Mouse (Mus musculus): ENCODE measurements at regions not wholly inside any gene's neighbourhood (a gene's known extent, or its start where the extent isn't known, plus 50 kb on each side); places are given as distances from the start of the nearest gene placed in this dataset.

GRCm38 (mm10) chr19:14695369-14695768 is 97.5 kb upstream of the Tle4 start:
- no peak for TF ChIP-seq CTCF (IDR thresholded peaks at IDR 0.05; ENCODE audit: low read depth)
- Histone ChIP-seq H3K9ac (ENCODE audit: low read depth, low read length) (no peak overlapping the region), H3K4me3 (replicated peaks; ENCODE audit: low read depth, low read length) (no peak overlapping the region), H3K9me3 (replicated peaks; ENCODE audit: low read length) (no peaks in the 10 kb centered on the region), H3K36me3 (ENCODE audit: insufficient read depth, low read length) (no peaks in the 10 kb centered on the region), H3K27ac (no peak overlapping the region), H3K4me1 (replicated peaks; ENCODE audit: insufficient read depth, low read length) (no peaks in the 10 kb centered on the region), H3K27me3 (ENCODE audit: insufficient read depth, low read length) (no peaks in the 10 kb centered on the region), H3K4me2 (ENCODE audit: low read length) (no peak overlapping the region)
- DNase-seq (ENCODE audit: low spot score) = no peak
- WGBS = 93% methylated on average over 10 of the region's 10 CpGs
- no peak for ATAC-seq (replicated peaks; ENCODE audit: low FRiP score, low read depth)

GRCm38 (mm10) chr19:14692183-14692582 is 94.3 kb upstream of the Tle4 start:
- no peak overlapping the region for H3K4me2 ChIP-seq (ENCODE audit: low read length)
- H3K36me3 ChIP-seq (ENCODE audit: insufficient read depth, low read length) = no peaks in the 10 kb centered on the region
- ATAC-seq (replicated peaks; ENCODE audit: low FRiP score, low read depth) = no peak
- H3K9me3 ChIP-seq (replicated peaks; ENCODE audit: low read length) = no peaks in the 10 kb centered on the region
- H3K4me3 ChIP-seq (replicated peaks; ENCODE audit: low read depth, low read length) = no peak overlapping the region
- no peaks in the 10 kb centered on the region for H3K4me1 ChIP-seq (replicated peaks; ENCODE audit: insufficient read depth, low read length)
- no peak for DNase-seq (ENCODE audit: low spot score)
- H3K27ac ChIP-seq = no peak overlapping the region
- TF ChIP-seq CTCF (IDR thresholded peaks at IDR 0.05; ENCODE audit: low read depth) = peak; percentile 22; the same call in 1 of the 2 replicates
- no peaks in the 10 kb centered on the region for H3K27me3 ChIP-seq (ENCODE audit: insufficient read depth, low read length)
- no peak overlapping the region for H3K9ac ChIP-seq (ENCODE audit: low read depth, low read length)

- WGBS = 98% methylated on average over 1 of the region's 1 CpGs
- Histone ChIP-seq H3K27ac (no peak overlapping the region), H3K4me1 (replicated peaks; ENCODE audit: insufficient read depth, low read length) (no peaks in the 10 kb centered on the region), H3K4me3 (replicated peaks; ENCODE audit: low read depth, low read length) (no peak overlapping the region), H3K9me3 (replicated peaks; ENCODE audit: low read length) (no peaks in the 10 kb centered on the region), H3K9ac (ENCODE audit: low read depth, low read length) (no peak overlapping the region), H3K36me3 (ENCODE audit: insufficient read depth, low read length) (no peaks in the 10 kb centered on the region), H3K4me2 (ENCODE audit: low read length) (no peak overlapping the region), H3K27me3 (ENCODE audit: insufficient read depth, low read length) (no peaks in the 10 kb centered on the region)
- TF ChIP-seq CTCF (IDR thresholded peaks at IDR 0.05; ENCODE audit: low read depth) = no peak
- no peak for DNase-seq (ENCODE audit: low spot score)
- ATAC-seq (replicated peaks; ENCODE audit: low FRiP score, low read depth) = no peak
Measured at GRCm38 (mm10) chr19:14685628-14686027, 87.8 kb upstream of the Tle4 start.

- ATAC-seq (replicated peaks; ENCODE audit: low FRiP score, low read depth) = no peak
Measured at GRCm38 (mm10) chr19:14684669-14685068, 86.8 kb upstream of the Tle4 start.

GRCm38 (mm10) chr19:14681306-14681705 is 83.5 kb upstream of the Tle4 start:
- ATAC-seq (replicated peaks; ENCODE audit: low FRiP score, low read depth) (no peak), DNase-seq (ENCODE audit: low spot score) (peak; percentile 57)
- Histone ChIP-seq H3K4me3 (replicated peaks; ENCODE audit: low read depth, low read length) (no peak overlapping the region), H3K9me3 (replicated peaks; ENCODE audit: low read length) (no peaks in the 10 kb centered on the region), H3K27ac (no peak overlapping the region), H3K4me2 (ENCODE audit: low read length) (peak overlapping the region; percentile 29; the same call in 1 of the 2 replicates), H3K4me1 (replicated peaks; ENCODE audit: insufficient read depth, low read length) (no peaks in the 10 kb centered on the region), H3K9ac (ENCODE audit: low read depth, low read length) (no peak overlapping the region), H3K27me3 (ENCODE audit: insufficient read depth, low read length) (no peaks in the 10 kb centered on the region), H3K36me3 (ENCODE audit: insufficient read depth, low read length) (no peaks in the 10 kb centered on the region)
- WGBS = 25% methylated on average over 11 of the region's 11 CpGs
- no peak for TF ChIP-seq CTCF (IDR thresholded peaks at IDR 0.05; ENCODE audit: low read depth)

More at GRCm38 (mm10) chr19:14684669-14685068, 86.8 kb upstream of the Tle4 start:
- Histone ChIP-seq H3K4me2 (ENCODE audit: low read length) (no peak overlapping the region), H3K27me3 (ENCODE audit: insufficient read depth, low read length) (no peaks in the 10 kb centered on the region), H3K27ac (no peak overlapping the region), H3K4me3 (replicated peaks; ENCODE audit: low read depth, low read length) (no peak overlapping the region), H3K9ac (ENCODE audit: low read depth, low read length) (no peak overlapping the region), H3K36me3 (ENCODE audit: insufficient read depth, low read length) (no peaks in the 10 kb centered on the region), H3K4me1 (replicated peaks; ENCODE audit: insufficient read depth, low read length) (no peaks in the 10 kb centered on the region), H3K9me3 (replicated peaks; ENCODE audit: low read length) (no peaks in the 10 kb centered on the region)
- 85% methylated on average over 3 of the region's 3 CpGs for WGBS
- DNase-seq (ENCODE audit: low spot score) = no peak
- TF ChIP-seq CTCF (IDR thresholded peaks at IDR 0.05; ENCODE audit: low read depth) = no peak

GRCm38 (mm10) chr19:14679776-14680175 is 81.9 kb upstream of the Tle4 start:
- Histone ChIP-seq H3K4me1 (replicated peaks; ENCODE audit: insufficient read depth, low read length) (no peaks in the 10 kb centered on the region), H3K4me3 (replicated peaks; ENCODE audit: low read depth, low read length) (no peak overlapping the region), H3K9ac (ENCODE audit: low read depth, low read length) (no peak overlapping the region), H3K4me2 (ENCODE audit: low read length) (no peak overlapping the region), H3K9me3 (replicated peaks; ENCODE audit: low read length) (no peaks in the 10 kb centered on the region), H3K27me3 (ENCODE audit: insufficient read depth, low read length) (no peaks in the 10 kb centered on the region), H3K36me3 (ENCODE audit: insufficient read depth, low read length) (no peaks in the 10 kb centered on the region), H3K27ac (no peak overlapping the region)
- no peak for TF ChIP-seq CTCF (IDR thresholded peaks at IDR 0.05; ENCODE audit: low read depth)
- DNase-seq (ENCODE audit: low spot score) (no peak), ATAC-seq (replicated peaks; ENCODE audit: low FRiP score, low read depth) (no peak)
- WGBS = 96% methylated on average over 2 of the region's 2 CpGs

GRCm38 (mm10) chr19:14678584-14678983 is 80.7 kb upstream of the Tle4 start:
- WGBS = 68% methylated on average over 4 of the region's 4 CpGs
- Histone ChIP-seq H3K36me3 (ENCODE audit: insufficient read depth, low read length) (no peaks in the 10 kb centered on the region), H3K9me3 (replicated peaks; ENCODE audit: low read length) (no peaks in the 10 kb centered on the region), H3K4me1 (replicated peaks; ENCODE audit: insufficient read depth, low read length) (no peaks in the 10 kb centered on the region), H3K4me3 (replicated peaks; ENCODE audit: low read depth, low read length) (no peak overlapping the region), H3K27me3 (ENCODE audit: insufficient read depth, low read length) (no peaks in the 10 kb centered on the region), H3K4me2 (ENCODE audit: low read length) (no peak overlapping the region), H3K27ac (no peak overlapping the region), H3K9ac (ENCODE audit: low read depth, low read length) (no peak overlapping the region)
- TF ChIP-seq CTCF (IDR thresholded peaks at IDR 0.05; ENCODE audit: low read depth) = no peak
- ATAC-seq (replicated peaks; ENCODE audit: low FRiP score, low read depth) = no peak
- no peak for DNase-seq (ENCODE audit: low spot score)

Data from kidney, postnatal 0 days (tissue).